Mouse (Mus musculus): Measurements from ENCODE around the gene Ooep.
"Not testable (repeated sequence)": the region's sequence is repeated elsewhere in the genome, so short reads cannot be mapped to it uniquely, and the experiment has no call there.

The Ooep gene

DNA sequence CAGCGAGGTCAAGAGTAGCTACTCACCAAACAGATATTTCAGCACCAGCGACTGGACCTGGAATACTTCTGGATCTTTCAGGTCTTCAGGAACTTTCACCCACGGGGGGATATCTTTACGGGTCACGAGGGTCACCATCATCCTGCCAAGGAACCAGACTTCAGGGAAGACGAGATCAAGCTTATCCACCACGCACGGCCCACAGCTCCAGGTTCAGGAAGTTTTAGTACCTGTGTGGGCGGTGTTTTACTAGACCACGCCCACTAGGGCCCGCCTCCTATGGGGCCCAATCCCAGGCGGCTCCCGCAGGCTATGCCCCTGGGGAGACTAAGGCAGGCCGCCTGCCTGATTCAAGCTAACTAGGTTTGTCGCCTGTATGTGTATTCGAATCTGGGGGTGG lies 10.6 kb downstream of the Ooep start, which contains the start of gene Dppa5a:
Dppa5a (minus strand) TSS at position 219 of the 400 bp plus-strand sequence.
- peak; percentile 81 for DNase-seq (ENCODE audit: low read depth, low spot score)

DNA sequence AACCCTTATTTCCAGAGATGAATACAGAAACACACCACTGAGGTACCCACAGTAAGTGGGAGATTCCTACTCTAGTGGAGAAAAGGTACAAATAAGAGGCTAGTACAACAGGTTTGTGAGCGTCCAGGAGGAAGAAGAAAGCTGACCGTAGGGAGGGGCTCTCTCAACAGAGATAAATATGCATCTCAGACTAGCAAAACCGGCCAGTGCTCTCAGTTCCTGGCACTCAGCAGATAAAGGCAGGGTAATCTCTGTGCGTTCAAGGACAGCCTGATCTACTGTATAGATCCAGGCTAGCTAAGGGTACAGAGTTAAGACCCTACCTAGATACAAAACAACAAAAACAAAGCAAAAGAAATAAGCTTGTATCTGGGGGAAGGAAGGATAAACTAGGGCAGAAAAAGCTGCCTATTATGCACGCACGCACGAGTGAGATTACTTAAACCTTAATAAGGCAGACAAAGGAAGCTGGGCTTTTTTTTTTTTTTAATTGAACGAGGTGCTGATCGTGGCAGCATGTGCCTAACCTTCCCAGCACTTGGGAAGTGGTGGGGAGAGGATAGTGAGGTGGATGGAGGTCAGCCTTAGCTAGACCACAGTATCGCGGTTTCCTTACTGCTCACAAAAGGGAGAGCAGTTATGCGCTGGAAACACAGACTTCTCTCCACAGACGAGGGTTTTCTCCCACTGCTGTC lies 12.5 kb downstream of the Ooep start:
- DNase-seq (ENCODE audit: low read depth, low spot score), result no peak

DNA sequence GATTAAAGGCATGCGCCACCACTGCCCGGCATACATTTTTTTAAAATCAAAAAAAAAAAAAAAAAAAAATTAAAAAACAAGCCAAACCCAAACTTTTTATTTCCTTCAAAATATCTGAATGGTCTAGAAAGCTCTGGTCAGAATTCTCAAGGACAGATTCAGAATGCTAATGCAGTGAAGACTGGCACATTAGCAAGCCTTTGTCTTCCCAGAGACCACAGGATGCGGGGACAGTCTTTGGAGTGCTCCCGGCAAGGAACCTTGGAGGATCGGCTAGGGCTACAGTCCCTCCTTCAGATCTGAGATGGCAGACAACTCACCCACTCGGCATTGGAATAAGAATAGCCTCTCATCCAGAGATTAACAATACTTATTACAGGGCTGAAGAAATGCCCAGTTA lies 13.8 kb downstream of the Ooep start:
- no peak for DNase-seq (ENCODE audit: low read depth, low spot score)

DNA sequence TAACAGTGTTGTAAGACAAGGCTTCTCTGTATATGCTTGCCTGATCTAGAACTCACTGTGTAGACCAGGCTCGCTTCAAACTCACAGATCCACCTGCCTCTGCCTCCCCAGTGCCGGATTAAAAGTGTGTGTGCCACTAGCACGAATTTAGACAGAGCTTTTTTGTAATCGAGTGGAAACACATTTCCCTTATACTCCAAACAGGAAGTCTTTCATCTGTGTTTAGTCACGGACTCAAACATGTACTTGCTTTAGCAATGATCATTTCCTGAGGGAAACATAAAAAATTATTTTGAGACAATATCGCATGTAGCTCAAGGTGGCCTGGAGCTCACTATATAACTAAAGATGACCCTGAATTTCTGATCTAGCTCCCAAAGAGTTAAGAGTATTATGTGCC lies 15.2 kb downstream of the Ooep start:
- DNase-seq (ENCODE audit: low read depth, low spot score), result no peak

DNA sequence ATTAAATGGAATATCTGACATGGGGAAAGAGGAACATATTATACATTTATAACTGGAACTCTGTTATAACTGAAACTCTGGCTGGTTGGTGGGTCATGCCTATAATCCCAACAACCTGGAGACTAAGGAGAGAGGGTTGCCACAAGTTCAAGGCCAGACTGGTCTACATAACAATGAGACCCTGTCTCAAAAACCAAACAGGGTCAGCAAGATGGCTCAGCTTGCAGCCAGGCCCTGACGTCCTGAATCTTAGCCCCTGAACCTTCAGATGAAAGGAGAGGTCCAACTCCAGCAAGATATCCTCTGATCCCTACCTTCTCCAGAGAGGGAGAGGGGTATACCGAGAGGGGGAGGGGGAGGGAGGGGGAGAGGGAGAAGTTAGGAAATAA lies 18.0 kb downstream of the Ooep start:
- no peak for DNase-seq (ENCODE audit: low read depth, low spot score)

DNA sequence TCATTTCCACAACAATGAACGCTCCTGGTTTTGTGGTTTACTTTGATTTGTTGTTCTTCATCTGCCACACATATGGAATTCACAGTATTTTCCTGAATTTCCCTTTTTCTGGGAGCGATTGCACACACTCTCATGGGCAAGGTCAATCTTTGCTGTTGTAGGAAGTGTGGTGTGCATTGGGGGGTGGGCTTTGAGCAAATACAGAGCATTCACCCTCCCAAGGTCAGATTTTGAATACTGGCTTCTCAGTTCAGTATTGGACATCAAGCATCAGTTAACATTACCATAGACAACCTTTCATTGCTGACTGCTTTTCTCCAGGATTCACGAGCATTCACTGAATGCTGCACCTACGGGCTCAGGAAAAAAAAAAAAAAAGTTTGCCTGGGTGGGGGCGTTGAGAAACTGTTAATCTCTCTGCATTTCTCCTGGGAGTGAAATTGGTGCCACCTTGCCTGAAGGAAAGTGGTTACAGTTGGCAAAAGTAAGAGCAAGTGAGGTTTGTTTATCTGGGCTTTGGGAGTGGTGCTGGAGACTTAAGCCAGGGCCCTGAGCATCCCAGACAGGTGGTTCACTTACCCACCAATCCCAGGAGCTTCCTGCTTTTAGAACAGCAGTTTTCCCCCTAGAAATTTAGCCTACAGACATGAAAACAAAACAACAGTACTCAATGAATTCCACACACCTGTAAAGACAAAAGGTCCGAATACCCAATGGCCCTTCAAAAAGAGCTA lies 18.6 kb downstream of the Ooep start:
- DNase-seq (ENCODE audit: low read depth, low spot score), result no peak

DNA sequence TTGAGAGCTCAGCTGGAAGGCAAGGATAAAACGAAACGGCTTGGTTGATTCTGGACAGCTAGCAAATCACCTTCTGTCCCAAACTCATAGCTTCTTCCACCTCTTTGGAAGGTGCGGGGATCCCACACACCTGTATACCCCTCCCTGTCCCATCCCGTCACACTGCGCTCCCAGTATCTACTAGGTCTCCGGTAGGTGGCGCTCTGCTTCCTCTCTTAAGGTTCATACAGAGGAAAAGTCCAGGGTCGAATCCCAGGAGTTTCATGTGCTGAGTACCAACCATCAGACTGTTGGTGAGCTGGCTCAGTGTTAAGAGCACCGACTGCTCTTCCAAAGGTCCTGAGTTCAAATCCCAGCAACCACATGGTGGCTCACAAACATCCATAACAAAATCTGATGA lies 20.5 kb downstream of the Ooep start:
- DNase-seq (ENCODE audit: low read depth, low spot score), result peak; percentile 81

DNA sequence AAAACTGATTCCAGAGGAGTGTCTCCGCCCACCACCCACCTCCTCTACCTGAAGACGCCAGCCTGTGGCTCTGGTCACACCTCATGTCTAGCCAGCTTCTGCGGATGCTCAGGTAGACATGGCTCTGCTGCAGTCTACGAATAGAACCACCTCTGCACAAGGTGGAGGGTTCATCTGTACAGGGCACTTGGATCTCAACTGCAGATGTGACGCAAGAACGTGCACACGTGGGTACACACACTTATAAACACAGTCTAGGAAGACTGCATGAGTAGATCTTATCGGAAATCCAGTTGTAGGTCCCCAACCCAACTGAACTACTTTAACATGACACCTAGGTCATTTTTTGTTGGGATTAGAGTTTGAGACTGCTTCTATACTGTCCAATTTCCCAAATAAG lies 22.9 kb downstream of the Ooep start, which contains the start of gene Gsta2:
Gsta2 (minus strand) TSS at position 178 of the 400 bp plus-strand sequence.
- no peak for DNase-seq (ENCODE audit: low read depth, low spot score)

DNA sequence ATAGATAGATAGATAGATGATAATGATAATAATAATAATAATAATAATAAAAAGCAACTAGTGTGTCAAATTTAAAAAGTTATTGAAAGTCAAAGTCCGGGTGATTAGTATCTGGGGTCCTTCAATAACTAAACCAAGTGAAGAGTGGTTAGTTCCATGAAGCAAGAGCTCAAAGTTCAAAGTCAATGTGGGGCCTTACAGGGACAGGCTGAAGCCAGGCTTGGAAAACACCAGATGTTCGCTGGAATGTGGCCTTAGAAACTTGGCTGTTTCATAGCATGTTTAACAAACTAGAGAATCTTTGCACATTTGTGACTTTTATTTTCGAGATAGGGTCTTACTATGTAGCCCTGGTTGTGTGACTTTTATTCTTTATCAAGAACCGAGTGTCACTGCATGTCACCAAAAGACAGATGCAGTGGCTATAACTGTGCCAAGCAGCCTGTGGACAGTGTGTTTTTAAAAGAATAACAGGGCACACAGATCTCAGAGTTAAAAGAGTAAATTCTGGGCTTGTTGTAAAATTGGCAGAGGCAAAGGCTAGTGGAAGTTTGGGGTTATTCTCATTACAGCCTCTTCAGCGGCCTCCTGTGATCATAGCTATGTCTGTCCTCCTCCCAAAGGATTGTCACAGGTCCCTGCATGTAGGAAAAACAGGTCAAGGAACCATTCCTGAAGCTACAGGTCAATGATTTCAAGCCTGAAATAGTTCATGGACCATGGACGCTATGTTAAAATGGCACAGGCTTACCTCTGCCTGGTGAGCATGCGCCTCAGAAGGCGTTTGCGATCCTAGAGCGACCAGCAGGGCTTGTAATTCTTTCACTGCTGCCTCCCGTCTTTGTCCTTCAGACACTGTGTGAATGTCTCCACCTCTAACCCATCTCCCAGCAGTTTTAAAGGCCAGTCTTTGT lies 23.6 kb downstream of the Ooep start:
- DNase-seq (ENCODE audit: low read depth, low spot score), result no peak

DNA sequence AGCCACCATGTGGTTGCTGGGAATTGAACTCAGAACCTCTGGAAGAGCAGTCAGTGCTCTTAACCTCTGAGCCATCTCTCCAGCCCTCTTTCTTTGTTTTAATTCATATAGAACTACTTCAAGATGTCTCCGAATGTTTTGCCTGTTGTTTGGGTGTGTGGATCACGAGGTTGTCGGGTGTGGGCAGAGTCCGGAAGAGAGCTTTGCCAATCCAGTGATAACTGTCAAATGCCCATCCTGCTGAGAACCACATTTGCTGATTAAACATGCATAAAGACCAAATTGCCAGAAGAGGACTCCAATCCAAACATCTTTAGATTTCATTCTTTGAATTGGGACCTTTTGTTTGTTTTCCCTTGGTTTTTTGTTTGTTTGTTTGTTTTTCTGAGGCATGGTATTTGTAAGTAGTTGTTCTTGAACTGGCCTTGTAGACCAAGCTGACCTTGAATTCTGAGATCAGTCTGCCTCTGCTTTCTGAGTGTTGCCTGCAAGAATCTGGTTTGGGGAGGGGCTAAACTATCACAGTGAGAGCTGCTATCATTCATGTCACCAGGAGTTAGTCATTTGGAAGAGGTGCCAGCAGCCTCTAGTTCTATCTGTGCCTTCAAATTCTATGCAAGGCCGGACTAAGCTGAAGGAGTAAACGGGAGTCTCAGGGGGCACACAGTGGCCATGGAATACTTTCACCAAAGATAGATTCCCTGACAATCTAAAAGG lies 26.9 kb downstream of the Ooep start:
- DNase-seq (ENCODE audit: low read depth, low spot score), result no peak

DNA sequence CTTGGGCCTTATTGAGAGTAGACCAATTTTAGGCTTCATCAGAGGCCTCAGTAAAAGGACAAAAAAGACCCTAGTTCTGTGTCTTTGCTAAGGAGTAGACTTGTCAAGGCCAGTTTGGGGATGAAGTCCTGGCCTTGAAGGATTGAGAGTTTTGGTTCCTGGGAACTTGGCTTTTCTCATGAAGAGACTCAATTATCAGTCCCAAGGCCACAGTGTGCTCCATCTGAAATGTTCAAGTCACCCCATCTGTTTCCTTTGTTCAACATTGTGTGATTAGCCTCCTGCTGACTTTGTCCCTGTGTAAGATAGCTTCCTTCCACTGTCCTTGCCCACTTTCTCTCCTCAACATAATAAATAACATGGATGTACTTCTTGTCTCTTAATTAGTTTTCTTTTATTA lies 28.5 kb downstream of the Ooep start:
- not testable (repeated sequence) for DNase-seq (ENCODE audit: low read depth, low spot score)

DNA sequence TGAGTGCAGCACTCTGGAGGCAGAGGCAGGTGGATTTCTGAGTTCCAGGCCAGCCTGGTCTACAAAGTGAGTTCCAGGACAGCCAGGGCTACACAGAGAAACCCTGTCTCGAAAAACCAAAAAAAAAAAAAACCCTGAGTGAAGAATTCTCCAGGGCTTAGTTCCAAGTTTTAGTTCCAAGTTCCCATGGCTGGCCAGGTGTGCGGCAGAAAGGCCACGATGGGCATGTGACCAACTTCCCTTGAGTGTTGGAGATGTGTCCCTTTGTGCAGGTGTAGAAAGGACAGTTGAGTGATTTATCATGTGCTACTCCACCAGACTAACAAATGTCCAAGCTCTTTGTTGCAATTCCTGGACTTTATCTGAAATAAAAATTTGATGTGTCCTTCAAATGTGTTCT lies 29.4 kb downstream of the Ooep start:
- not testable (repeated sequence) for DNase-seq (ENCODE audit: low read depth, low spot score)

DNA sequence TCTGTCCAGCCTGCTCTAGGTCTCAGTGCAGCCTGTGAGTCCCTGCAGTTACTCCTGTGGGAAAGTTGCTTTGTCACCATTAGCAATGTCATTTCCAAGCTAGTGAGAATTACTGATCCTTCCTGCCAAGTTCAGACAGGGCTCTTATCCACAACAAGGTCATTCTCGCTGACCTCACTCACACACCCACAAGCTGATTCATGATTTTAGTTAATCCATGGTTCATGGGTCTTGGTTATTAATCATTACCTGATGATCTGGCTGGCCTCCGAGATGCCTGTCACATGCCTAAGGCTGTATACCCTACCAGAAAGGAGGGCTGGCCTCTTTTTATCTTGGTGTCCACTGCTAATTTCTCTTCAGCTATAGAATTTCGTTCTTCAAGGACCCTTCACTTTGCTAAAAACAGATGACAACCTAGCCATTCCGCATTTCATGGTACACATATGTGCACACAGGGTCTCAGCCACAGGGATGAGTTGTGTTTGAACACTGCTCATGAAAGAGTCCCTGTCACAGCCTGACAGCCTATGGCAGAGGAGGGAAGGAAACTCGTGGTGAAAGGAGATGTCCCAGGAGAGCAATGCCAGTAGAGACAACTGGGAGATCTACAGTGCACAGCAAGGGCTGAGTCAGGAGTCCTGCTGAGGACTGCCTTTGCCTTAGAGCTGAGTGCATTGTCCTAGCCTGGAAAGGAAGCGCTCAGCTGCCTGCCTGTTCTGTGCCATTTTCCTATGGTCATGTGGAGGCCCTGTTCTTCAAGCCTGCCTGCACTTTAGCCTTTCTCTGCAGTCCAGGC lies 30.1 kb downstream of the Ooep start:
- not testable (repeated sequence) for DNase-seq (ENCODE audit: low read depth, low spot score)

DNA sequence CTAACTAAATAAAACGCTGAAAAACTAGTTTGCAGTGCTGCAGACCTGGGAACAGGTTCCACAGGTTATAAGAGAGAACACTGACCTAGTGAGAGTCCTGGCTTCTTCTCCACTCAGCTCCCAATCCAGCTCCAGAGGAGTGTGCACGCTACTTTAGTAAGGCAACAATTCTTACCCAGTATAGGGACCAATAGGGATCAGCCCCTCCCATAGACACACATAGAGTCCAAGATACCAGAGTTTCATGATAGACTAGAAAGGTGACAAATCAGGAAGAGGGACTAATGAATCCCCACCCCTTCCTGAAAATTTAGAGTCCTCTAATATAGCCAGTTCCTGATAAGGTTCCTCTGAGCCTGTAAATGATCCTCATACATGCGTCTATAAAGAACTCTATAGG lies 31.5 kb downstream of the Ooep start:
- no peak for DNase-seq (ENCODE audit: low read depth, low spot score)

DNA sequence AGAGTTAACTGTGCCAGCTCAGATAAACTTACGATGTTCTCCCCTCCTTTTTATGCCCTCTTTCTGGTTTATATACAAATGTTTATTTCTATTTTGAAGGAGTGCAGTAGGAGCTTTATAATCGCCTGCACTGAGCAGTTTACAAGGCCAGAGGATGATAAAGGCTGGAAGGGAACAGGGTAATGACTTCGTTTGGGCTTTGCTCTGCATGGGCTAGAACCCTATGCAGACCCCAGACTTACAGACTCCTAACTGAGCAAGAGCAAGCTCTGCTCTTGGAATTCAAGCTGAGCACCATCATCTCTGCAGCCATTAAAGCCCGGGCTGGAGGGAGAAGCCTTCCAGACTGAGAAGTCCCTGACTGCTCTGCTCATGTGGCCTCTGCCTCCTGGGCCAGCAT lies 33.3 kb downstream of the Ooep start:
- not testable (repeated sequence) for DNase-seq (ENCODE audit: low read depth, low spot score)

DNA sequence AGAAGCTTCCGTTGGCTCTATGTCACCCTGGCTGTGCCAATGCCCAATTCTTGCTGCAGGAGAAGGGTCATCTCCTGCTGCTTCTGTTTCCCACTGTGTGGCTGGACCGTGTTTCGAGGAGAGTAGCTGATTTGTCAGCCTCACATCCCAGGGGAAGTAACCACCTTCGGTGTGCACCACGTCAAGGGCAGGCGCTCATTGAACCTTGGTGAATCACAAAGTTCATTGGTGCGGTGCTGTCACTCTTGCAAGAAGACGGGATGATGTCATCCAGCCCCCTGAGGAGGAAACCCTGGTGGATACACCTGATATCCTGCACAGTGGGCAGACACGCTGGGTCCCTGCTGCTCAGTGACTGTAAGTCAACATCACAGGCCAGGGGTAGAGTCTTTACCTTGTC lies 35.5 kb downstream of the Ooep start:
- not testable (repeated sequence) for DNase-seq (ENCODE audit: low read depth, low spot score)

DNA sequence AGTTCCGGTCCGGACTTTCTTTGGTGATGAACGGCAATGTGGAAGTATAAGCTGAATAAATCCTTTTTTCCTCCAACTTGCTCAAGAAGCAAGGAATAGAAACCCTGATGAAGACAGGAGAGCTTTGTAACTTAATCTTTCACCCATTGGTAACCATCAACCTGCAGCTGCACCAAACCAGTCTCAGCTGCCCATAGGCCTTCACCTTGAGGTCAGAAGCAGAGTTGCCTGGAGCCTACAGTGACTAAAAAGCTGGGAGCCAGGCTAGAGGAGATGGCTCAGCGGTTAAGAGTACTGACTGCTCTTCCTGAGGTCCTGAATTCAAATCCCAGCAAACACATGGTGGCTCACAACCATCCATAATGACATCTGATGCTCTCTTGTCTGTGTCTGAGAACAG lies 36.0 kb downstream of the Ooep start:
- not testable (repeated sequence) for DNase-seq (ENCODE audit: low read depth, low spot score)

DNA sequence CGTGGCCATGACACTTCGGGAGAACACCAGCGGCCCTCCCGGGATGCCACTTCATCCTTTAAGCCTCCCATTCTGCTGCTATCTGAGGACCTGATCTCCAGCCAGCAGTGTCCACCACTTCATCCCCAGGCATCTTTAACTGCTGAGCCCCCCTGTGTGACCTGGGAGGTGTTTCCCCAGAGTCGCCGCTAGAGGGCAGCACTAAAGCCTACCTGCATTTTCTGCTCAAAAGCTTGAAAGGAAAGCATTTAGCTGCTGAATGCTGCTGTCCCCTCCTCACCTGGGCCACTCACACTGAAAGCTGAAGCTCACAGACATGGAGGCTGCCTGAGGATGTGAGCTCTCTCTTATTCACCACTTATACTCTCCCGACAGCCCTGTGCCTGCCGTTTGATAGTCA lies 38.2 kb downstream of the Ooep start:
- not testable (repeated sequence) for DNase-seq (ENCODE audit: low read depth, low spot score)

DNA sequence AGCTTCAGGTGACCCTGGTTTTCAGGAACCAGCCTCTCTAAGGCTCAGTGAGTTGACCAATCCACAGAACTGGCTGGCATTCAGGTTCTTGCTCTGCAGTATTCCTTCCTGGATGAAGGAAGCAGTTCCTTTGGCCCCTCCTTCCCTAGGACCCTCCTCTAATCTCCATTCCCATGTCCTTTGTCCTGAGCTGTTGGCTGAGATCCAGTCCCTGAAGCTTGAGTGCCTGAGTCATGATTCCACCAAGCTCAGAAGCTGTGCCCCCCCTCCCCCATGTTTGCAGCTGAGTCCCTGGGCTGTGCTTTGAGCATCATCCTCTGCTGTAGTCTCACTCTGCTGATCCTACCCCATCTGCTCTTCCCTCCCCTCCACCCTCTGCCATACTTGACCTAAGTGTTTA lies 41.5 kb downstream of the Ooep start:
- not testable (repeated sequence) for DNase-seq (ENCODE audit: low read depth, low spot score)

DNA sequence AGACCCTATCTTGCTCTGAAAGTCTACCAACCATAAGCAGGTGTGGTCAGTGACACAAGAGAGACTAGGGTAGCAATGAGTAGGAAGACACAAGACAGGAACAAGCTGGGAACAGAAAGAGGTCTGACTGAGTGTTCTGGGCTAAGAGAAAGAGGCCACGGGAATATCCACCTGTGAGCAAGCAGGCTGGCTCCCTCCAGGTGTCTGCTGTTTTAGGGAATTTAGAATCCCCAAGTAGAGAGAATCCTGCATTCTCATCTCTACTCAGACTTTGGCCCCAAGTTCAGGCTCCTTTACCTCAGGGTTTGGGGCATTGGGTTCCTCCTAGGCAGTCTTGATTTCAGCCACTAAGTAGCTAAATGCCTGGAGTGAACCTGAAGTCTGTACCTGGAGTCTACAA lies 51.2 kb downstream of the Ooep start, which contains the start of gene Omt2b:
Omt2b (plus strand) TSS at position 301 of the 400 bp plus-strand sequence.
- not testable (repeated sequence) for DNase-seq (ENCODE audit: low read depth, low spot score)
